Mouse (Mus musculus): ENCODE results near the gene Gm26741. TPM values are rescaled to one million over a fixed set of nuclear protein-coding genes. Genes with fewer than 3 reads are reported as not detected.

Gm26741 gene
- polyA plus RNA-seq, 1 experiment from 2014 or later = not detected

GRCm38 (mm10) chr10:52398715-52399114 lies 40.1 kb downstream of the Gm26741 start:
- Histone ChIP-seq H3K4me3 (ENCODE audit: low read depth, low read length) (no peak overlapping the region), H3K27ac (ENCODE audit: low read depth) (no peak overlapping the region), H3K9me3 (ENCODE audit: control insufficient read depth, low read length) (no peaks in the 10 kb centered on the region), H3K4me1 (replicated peaks; ENCODE audit: control insufficient read depth, insufficient read depth, low read length) (no peaks in the 10 kb centered on the region), H3K36me3 (ENCODE audit: control insufficient read depth, insufficient read depth, low read length) (no peaks in the 10 kb centered on the region), H3K9ac (ENCODE audit: low read length) (no peak overlapping the region), H3K4me2 (ENCODE audit: low read length) (no peak overlapping the region), H3K27me3 (replicated peaks; ENCODE audit: control insufficient read depth, insufficient read depth, low read length) (no peaks in the 10 kb centered on the region)
- DNase-seq (ENCODE audit: low spot score) (no peak), ATAC-seq (replicated peaks; ENCODE audit: low FRiP score, low TSS enrichment, low read depth) (no peak)
- 77% methylated on average over 2 of the region's 2 CpGs for WGBS

- no peak for ATAC-seq (replicated peaks; ENCODE audit: low FRiP score, low TSS enrichment, low read depth)
- Histone ChIP-seq H3K4me2 (ENCODE audit: low read length) (no peak overlapping the region), H3K27ac (ENCODE audit: low read depth) (no peak overlapping the region), H3K36me3 (ENCODE audit: control insufficient read depth, insufficient read depth, low read length) (no peaks in the 10 kb centered on the region), H3K4me3 (ENCODE audit: low read depth, low read length) (no peak overlapping the region), H3K27me3 (replicated peaks; ENCODE audit: control insufficient read depth, insufficient read depth, low read length) (no peaks in the 10 kb centered on the region), H3K4me1 (replicated peaks; ENCODE audit: control insufficient read depth, insufficient read depth, low read length) (no peaks in the 10 kb centered on the region), H3K9ac (ENCODE audit: low read length) (no peak overlapping the region), H3K9me3 (ENCODE audit: control insufficient read depth, low read length) (no peaks in the 10 kb centered on the region)
- no peak for DNase-seq (ENCODE audit: low spot score)
- WGBS = 73% methylated on average over 3 of the region's 3 CpGs
Measured at GRCm38 (mm10) chr10:52399722-52400121, 41.2 kb downstream of the Gm26741 start.

- H3K4me2 ChIP-seq (ENCODE audit: low read length) = no peak overlapping the region
- H3K36me3 ChIP-seq (ENCODE audit: control insufficient read depth, insufficient read depth, low read length) = no peaks in the 10 kb centered on the region
- ATAC-seq (replicated peaks; ENCODE audit: low FRiP score, low TSS enrichment, low read depth) (no peak), DNase-seq (ENCODE audit: low spot score) (no peak)
- H3K4me1 ChIP-seq (replicated peaks; ENCODE audit: control insufficient read depth, insufficient read depth, low read length) = no peaks in the 10 kb centered on the region
- no peak overlapping the region for H3K27ac ChIP-seq (ENCODE audit: low read depth)
- no peaks in the 10 kb centered on the region for H3K9me3 ChIP-seq (ENCODE audit: control insufficient read depth, low read length)
- H3K4me3 ChIP-seq (ENCODE audit: low read depth, low read length) = no peak overlapping the region
- 81% methylated on average over 13 of the region's 13 CpGs for WGBS
- H3K27me3 ChIP-seq (replicated peaks; ENCODE audit: control insufficient read depth, insufficient read depth, low read length) = no peaks in the 10 kb centered on the region
- no peak overlapping the region for H3K9ac ChIP-seq (ENCODE audit: low read length)
Measured at GRCm38 (mm10) chr10:52405160-52405559, 46.6 kb downstream of the Gm26741 start.

GRCm38 (mm10) chr10:52407526-52407925 lies 49.0 kb downstream of the Gm26741 start:
- no peaks in the 10 kb centered on the region for H3K27me3 ChIP-seq (replicated peaks; ENCODE audit: control insufficient read depth, insufficient read depth, low read length)
- WGBS = 90% methylated on average over 2 of the region's 2 CpGs
- H3K4me1 ChIP-seq (replicated peaks; ENCODE audit: control insufficient read depth, insufficient read depth, low read length) = no peaks in the 10 kb centered on the region
- ATAC-seq (replicated peaks; ENCODE audit: low FRiP score, low TSS enrichment, low read depth) (no peak), DNase-seq (ENCODE audit: low spot score) (no peak)
- H3K9me3 ChIP-seq (ENCODE audit: control insufficient read depth, low read length) = no peaks in the 10 kb centered on the region
- H3K4me2 ChIP-seq (ENCODE audit: low read length) = no peak overlapping the region
- H3K27ac ChIP-seq (ENCODE audit: low read depth) = no peak overlapping the region
- no peak overlapping the region for H3K4me3 ChIP-seq (ENCODE audit: low read depth, low read length)
- H3K9ac ChIP-seq (ENCODE audit: low read length) = no peak overlapping the region
- no peaks in the 10 kb centered on the region for H3K36me3 ChIP-seq (ENCODE audit: control insufficient read depth, insufficient read depth, low read length)

Other genes starting within 250 kb of the Gm26741 start
- gene Ros1, start 163.5 kb upstream of the Gm26741 start, polyA plus RNA-seq (2014; fragmentation: Nextera tagmentation; extraction: Ambion mirVana) = 0.55 and 0.87 TPM in 2 replicates
- gene Dcbld1, start 125.1 kb upstream of the Gm26741 start, polyA plus RNA-seq (2014; fragmentation: Nextera tagmentation; extraction: Ambion mirVana) = 31.7 and 34.1 TPM in 2 replicates
- gene Gopc, start 23.4 kb downstream of the Gm26741 start, polyA plus RNA-seq (2014; fragmentation: Nextera tagmentation; extraction: Ambion mirVana) = 17.8 and 19.2 TPM in 2 replicates
- 1.1 and 3.0 TPM in 2 replicates for gene Nepn, start 30.2 kb downstream of the Gm26741 start, polyA plus RNA-seq (2014; fragmentation: Nextera tagmentation; extraction: Ambion mirVana)
- 15.0 and 16.6 TPM in 2 replicates for gene Nus1, start 58.8 kb downstream of the Gm26741 start, polyA plus RNA-seq (2014; fragmentation: Nextera tagmentation; extraction: Ambion mirVana)

All from intestine, embryonic 14.5 days (tissue).